In genomic region chr7:97446171-97446925, GRCm38 (mm10) we compare ENCODE assay signal across 7 mouse cellular contexts. TPM values are rescaled to one million over a fixed set of nuclear protein-coding genes. Genes with fewer than 3 reads are reported as not detected.
DNase-seq lines count a peak whose midpoint lies in the region; TF ChIP-seq lines count a peak whose summit lies in the region.

No protein-coding gene starts in this region.

- DNase-seq in brain, adult 2 months (ENCODE audit: low read depth, low spot score), result peak; percentile 98
- DNase-seq in heart, adult 9 months (ENCODE audit: low spot score in 2 of 2), result peak; percentile 54 to 78
- peak; percentile 74 for DNase-seq in kidney, adult 9 months
- DNase-seq in left cerebral cortex, postnatal 4 days, result peak; percentile 99
- DNase-seq in ovary, adult 18-20 months (ENCODE audit: low spot score), result peak; percentile 89
- peak; percentile 43 for DNase-seq in thymus, postnatal 4 days

- peak overlapping the region; percentile 10; the same call in 1 of the 2 replicates for H3K27ac ChIP-seq in embryonic fibroblast, embryonic 13.5 days (ENCODE audit: insufficient read depth, low read length)

- H3K4me3 ChIP-seq in embryonic fibroblast, embryonic 13.5 days (ENCODE audit: insufficient read depth, low read length), result no peak overlapping the region

- intact Hi-C loops in left cerebral cortex, postnatal 4 days (cut with DNase I), result no loop called here

- no peak for TF ChIP-seq CTCF in embryonic fibroblast, embryonic 13.5 days (IDR thresholded peaks at IDR 0.05; ENCODE audit: borderline replicate concordance, insufficient read depth, low read length)

- no peak for TF ChIP-seq POLR2A in embryonic fibroblast, embryonic 13.5 days (IDR thresholded peaks at IDR 0.05; ENCODE audit: low read depth, low read length)

- H3K4me1 ChIP-seq in embryonic fibroblast, embryonic 13.5 days (ENCODE audit: control insufficient read depth, insufficient read depth, low read length), result peaks cover 2% of the 10 kb centered on the region; the same call in 1 of the 2 replicates

RNA-seq across cellular contexts. Expression of gene Kctd14, which starts 4.8 kb away (rescaled TPM):
- 0.70 TPM in 1 of 2 replicates, not detected in the other for polyA plus RNA-seq in embryonic fibroblast, embryonic 13.5 days (2011; ENCODE audit: insufficient read length, low read depth, missing spikeins)
- total RNA-seq in left cerebral cortex, postnatal 4 days (2021), result 1 to 10 TPM in 1 of 2 experiments, under 1 TPM in 1; 0.93 to 1.1 TPM

RNA-seq across cellular contexts. Expression of gene Thrsp, which starts 28.8 kb away (rescaled TPM):
- polyA plus RNA-seq in embryonic fibroblast, embryonic 13.5 days (2011; ENCODE audit: insufficient read length, low read depth, missing spikeins), result not detected in 2 replicates
- total RNA-seq in left cerebral cortex, postnatal 4 days (2021), result 1 to 10 TPM; 2.4 to 2.6 TPM

RNA-seq across cellular contexts. Expression of gene Ints4, which starts 34.4 kb away (rescaled TPM):
- polyA plus RNA-seq in embryonic fibroblast, embryonic 13.5 days (2011; ENCODE audit: insufficient read length, low read depth, missing spikeins), result 28.4 and 39.0 TPM in 2 replicates
- 10 to 100 TPM; 31.8 to 34.8 TPM for total RNA-seq in left cerebral cortex, postnatal 4 days (2021)

RNA-seq across cellular contexts. Expression of gene Ndufc2, which starts 46.5 kb away (rescaled TPM):
- polyA plus RNA-seq in embryonic fibroblast, embryonic 13.5 days (2011; ENCODE audit: insufficient read length, low read depth, missing spikeins), result 114 and 124 TPM in 2 replicates
- 100 to 1,000 TPM; 249 to 255 TPM for total RNA-seq in left cerebral cortex, postnatal 4 days (2021)

Comparison
In these comparisons a context has a peak if more than half of its experiments do, and no peak if none do; other contexts are left out.
1. DNase-seq: peak in every context shown above with its lines; median percentile 99 in left cerebral cortex, postnatal 4 days; 98 in brain, adult 2 months; 89 in ovary, adult 18-20 months; 74 in kidney, adult 9 months; 66 in heart, adult 9 months; 43 in thymus, postnatal 4 days.